Mouse (Mus musculus): ENCODE results near the gene Ccdc184.

DNA sequence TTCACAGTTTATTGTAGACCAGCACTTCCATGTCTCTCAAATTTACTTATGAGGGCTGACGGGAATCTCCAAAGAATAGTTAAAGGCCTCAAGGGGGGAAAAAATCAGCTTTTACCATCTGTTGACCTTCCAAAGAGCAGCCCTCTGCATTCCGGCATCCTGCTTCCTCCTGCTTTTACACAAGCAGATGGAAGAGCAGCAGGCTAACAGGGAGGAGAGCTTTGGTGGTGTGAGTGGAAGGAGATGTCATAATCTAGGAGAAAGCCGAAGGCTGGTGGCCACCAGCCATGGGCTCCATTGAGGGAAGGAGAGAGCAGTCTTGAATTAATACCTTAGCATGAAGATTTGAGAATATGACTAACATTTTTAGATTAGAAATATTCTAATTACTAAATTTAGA lies 18.6 kb upstream of the Ccdc184 start:
- TF ChIP-seq CTCF (IDR thresholded peaks at IDR 0.05; ENCODE audit: low read depth) (no peak), EP300 (IDR thresholded peaks at IDR 0.05; ENCODE audit: low read depth) (no peak)
